Mouse (Mus musculus) MEL-GATA-1-ER (cell line): ENCODE data around the gene Ppp2r3a.

Experiments
- DNase-seq: peaks from one replicate; pipeline ENCODE4 v3.0.0-alpha.2; 2012; ENCODE audit warnings: low read depth; ENCODE audit errors: extremely low read depth

Ppp2r3a gene

DNA sequence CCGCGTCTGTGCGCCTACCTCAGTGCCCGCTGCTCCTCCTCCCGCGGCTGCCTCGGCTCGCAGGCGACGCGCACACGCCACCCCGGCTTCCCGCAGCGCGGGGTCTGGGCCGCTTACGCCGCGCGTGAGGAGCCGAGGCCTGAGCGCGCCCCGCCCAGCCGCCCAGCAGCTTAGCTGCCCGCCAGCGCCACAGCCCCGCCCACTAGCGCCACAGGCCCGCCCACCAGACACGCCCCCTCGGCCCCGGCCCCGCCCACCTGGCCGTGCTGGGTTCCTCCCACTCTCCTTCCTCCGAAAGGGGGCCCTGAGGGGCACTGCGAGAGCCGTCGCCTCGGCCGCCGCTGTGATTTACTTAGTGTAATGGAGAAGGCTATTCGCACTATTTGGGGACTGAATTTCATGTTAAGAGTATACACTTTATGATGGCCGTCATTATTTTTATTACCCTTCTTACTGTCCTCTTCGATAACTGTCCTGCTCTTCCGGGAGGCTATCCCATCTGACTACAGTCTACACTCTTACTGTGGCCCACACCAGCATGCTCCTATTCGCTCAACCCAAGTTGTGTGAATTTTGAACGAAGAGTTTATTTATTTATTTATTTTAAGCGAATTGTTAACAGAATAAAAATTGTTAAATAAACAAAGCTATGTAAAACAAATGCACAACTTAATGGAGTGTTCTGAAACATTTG, at the start of gene Ppp2r3a:
TSS of gene Ppp2r3a (minus strand) at position 152 of the 694 bp plus-strand sequence.
- DNase-seq = peak; percentile 57

DNA sequence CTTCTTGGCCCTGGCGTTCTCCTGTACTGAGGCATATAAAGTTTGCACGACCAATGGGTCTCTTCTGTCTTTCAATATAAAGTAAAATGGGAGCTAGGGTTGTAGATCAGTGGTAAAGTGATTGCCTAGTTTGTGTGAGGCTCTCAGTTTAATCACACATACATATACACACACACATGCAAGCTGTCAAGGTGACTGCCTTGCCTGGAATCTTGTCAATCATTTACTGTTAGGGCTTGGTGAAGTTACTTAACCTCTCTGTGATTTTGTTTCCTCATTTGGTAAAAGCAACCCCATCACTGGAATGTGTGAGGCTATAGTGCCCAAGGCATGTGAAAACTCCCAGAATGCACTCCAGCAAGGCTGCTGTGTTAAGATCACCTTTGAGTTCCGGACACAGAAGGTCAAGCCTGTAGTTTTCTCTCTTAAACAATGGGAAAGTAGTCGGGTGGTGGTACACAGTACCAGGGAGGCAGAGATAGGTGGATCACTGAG, 48.9 kb upstream of the Ppp2r3a start:
- DNase-seq = no peak

DNA sequence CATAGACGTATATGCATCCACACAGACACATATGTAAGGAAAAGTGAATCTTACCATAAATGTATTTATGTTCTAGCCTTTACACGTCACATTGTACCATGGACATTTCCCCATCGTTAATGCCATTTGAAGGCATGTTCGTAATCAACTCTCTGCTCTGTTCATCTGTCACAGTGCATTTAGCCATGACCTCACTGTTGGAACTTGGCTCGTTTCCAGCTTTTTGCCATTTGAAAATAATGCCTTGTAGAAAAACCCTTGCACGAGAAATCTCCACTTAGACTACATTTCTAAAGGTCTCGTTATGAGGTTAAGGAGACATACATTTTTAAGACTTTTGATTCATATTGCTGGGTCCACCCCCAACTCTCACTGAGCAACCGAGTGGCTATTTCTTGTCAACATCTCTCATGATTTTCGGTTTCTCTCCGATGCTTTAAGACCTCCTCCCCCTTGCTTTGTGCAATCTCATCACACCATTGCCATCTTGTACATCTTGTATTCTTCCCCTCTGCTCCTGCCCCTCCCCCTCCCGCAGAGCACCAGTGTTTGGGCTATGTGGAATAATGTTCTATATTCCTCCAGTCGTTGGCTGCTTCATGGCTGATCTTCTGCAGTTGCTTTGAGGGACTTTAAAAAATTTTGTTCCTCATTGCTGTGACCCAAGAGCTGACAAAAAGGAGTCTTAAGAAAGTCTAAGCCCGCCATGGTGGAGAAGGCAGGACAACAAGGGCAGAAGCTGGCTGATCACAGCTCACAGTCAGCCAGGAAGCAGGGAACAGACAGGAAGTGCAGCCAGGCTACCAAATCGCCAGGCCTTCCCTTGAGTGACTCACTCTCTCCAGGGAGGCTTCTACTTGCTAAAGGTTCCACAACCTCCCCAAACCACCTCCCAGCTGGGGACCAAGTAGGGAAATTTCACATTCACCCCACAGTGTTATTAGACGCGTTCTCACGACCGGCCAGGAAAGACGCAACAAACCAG, 40.4 kb upstream of the Ppp2r3a start:
- DNase-seq = no peak

DNA sequence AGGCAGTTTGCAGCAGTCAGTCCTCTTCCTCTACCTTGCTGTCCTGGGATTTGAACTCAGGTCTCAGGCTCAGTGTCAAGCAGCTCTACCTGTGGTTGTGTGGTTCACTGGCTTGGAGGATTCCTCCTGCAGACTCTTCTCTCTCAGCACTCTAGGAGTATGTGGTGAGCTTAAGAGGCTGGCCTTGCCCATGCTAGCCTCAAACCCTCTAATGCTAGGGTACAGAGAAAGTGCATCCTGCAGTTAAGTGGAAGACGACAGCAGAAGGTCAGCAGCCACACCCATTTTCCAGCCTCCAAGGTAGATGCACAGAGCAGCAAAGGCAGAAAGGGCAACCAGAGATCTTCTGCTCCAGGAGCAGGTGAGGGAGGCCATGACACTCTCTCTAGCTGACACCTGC, 39.3 kb upstream of the Ppp2r3a start:
- no peak for DNase-seq

DNA sequence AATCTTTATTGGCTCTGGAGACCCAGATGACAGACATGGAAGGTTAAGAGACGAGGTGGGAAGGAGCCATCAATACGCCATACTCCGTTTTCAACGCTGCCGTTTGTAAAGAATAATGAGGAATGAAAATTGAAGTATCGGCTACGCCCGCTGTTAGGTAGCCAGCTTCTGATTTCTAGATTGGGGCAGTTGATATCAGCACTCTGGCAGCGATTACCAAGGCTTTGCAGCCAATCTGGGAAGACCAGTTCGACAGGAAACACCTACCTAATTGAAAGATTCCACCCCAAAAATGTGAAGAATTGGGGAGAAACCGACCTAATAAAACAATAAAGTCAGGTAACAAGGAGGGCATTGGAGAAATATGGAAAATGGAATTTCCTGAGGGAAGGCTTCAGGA, 38.2 kb upstream of the Ppp2r3a start:
- DNase-seq = no peak

DNA sequence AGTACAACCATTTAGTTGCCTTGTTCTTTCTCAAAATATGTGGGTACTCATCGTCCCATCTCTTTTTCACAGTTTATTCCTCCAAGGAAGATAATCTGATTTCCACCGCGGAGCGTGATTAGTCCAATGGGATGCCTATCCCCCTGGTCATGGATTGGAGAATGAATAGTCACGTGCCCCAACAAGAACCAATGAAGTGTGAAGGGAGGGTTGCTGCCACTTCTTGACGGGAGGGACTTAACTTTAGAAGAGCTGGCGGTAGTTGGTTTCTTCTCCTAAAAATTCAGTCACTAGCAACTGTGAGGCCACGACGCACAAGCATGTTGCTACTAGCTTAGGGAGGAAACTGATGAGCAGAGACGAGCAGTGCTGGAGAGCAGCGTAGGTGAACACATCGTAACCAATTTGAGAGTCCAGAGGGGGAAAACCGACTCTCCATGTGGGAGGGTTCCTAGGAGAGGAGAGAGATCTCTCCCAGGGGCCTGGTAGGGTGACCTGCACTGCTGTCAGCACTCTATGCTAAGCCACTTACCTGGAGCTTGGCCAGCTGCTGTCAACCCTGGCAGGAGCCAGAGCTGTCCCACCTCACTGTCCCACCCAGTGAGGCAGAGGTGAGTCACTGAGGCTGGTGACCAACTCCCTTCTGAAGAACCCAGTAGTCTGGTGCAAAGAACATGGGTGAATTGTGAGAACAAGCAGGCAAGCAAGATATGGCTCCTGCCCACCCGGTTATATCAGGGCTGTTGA, 37.5 kb upstream of the Ppp2r3a start:
- DNase-seq = no peak

DNA sequence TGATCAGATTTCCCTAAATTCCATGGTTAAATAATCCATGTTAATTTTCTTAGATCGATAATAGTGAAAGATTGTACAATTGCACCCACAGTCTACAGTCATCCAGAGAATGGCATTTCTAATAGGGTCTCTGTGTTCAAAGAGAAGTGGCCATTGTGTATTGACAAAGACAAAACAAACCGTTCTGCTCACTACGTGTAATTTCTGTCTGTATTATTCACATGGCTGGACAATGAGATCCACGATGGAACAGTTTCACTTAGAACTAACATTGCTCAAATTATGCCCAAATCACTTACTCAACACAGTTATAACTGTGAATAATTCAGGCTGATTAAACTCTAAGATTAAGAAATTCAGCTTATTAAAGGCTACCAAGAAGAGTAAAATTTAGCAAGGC, 35.2 kb upstream of the Ppp2r3a start:
- no peak for DNase-seq

DNA sequence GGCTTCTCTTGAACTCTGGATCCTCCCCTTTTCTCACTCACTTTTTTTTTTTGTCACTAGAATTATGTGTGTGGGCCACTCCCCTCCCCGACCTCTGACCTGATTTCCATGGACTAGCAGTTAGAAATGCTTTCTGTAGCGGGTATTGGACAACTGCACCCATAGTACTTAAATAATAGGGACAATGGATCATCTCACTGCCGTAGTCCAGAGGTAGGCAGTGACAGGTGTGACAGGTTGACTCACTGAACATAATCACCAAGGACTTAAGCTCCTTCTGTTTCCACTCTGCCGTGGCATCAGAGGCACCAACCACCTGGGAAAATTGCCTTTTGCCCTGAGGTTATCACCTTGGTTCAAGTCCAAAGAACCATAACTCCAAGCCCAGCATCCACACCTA, 32.5 kb upstream of the Ppp2r3a start:
- DNase-seq = no peak

DNA sequence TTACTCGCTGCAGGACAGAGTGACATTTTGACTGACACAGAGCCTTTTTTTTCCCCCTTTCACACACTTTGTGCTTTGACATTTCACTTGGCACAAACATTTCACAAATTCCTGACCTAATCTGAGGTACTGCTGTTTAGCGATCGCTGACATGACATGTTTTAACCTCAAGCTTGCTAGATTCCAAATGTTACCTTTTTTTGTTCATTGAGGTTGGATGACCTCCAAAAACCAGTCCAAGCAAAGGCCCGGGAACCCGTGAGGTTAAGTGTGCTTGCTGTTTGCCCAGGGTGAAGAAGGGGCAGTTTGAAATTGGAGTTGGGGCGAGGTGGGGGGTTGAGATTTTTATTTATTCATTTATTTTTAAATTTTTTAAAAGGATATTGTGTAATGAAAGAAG, 31.1 kb upstream of the Ppp2r3a start:
- DNase-seq = no peak

DNA sequence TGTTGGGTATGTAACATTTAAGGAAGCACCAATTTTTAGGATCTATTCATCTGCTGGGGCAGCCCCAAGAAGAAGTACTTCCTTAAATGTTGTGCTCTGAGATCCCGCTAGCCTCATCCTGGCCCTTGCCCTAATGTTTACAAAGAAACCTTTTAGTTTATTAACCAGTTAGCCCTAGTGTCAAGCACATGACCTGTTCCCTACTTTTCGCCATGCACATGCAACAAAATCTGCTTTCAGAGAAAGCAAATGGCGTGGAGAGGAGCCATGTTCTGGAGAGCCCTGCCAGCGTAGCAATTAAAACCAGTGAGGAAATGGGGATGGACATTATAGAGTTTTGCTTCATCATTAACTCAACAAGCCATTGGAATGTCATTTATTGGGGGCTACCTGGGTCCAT, 30.3 kb upstream of the Ppp2r3a start:
- no peak for DNase-seq

DNA sequence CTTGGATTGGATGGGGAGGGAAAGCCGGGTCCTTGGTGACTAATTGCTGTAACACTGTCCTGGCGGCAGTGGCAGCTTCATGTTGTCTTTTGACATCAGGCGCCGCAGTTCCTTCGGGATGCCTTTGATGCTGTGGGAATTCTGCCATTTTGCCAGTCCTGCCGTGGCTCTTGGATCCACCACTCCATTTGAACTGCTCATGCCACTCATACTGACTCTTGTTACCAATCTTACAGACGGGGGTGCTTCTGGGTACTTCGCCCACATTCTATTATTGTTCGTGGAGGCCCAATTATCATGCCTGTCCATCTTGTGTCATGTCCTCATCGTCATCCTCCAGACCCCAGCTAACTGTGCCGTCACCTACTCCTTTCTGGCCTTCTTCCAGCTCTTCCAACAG, 29.7 kb upstream of the Ppp2r3a start:
- DNase-seq = no peak

DNA sequence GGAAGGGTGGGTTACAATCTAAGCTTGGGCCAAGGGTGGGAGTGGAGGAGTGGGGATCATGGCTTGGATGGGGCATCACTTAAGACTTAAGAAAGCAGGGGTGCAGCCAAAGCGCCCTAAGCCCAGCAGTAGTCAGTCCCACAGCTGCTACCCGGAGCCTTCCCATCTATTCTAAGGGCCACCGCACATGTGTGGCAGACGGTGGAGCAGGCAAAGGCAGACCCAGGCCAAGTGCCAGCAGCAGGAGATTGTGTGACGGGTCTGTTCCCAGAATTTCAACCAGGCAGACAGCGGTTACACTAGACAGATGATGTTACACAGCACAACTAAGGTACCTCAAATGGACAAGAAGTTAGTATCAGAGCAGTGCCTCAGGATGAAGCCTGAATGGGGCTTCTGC, 29.3 kb upstream of the Ppp2r3a start:
- no peak for DNase-seq

DNA sequence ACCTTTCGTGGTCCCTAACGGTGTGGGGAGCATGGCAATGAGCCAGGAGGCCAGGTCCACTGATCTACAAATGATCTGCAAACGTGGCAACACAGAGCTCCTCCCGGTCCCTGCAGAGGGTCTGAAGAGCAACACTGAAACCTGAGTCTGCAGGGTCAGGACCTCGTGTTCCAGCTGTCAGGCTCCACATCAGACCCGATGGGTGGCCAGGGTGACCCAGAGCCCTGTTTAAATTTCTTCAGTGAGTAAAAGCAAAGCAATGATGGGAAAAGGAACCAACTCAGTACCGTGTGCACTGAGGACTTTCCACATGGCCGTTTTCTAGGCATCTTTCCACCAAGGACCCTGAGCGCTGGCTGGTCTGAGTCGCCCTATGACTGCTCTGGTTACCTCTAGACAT, 28.6 kb upstream of the Ppp2r3a start:
- DNase-seq = no peak

DNA sequence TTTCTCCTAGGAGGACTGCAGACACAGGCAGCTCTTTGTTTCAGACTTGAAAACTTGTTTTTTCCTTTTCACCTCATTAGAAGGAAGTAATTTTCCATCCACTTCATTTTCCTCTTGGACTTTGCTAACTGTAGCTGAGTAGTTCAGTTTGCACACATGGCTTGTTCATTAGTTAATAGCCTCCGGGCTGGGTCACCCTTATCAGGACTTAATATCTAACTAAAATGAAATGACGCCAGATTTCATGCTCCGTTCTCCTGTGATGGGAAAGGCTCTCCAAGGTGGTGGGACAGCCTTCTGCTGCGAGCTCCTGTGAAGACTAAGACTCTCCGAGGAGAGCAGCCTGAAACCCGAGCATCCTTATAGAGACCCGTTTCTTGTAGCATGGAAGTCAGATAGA, 21.1 kb upstream of the Ppp2r3a start:
- no peak for DNase-seq

DNA sequence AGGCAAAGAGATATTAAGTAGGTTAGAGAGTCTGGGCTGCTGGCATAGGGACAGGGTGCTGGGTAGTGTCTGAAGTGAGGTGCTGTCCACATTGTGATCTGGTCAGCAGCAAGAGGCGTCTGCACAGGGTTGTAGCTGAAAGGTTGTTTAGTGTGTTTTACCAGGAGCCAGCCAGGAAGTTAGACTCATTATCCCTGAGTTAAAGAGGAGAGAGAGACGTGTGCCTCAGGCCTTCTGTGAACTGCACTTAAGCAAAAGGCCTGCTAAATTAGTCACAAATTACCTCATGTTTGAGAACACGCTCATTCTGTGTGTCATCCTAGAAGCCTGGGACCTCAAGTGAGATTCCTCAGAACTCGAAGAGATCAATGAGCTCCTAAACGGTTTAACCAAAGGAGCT, 18.4 kb upstream of the Ppp2r3a start:
- DNase-seq = no peak

DNA sequence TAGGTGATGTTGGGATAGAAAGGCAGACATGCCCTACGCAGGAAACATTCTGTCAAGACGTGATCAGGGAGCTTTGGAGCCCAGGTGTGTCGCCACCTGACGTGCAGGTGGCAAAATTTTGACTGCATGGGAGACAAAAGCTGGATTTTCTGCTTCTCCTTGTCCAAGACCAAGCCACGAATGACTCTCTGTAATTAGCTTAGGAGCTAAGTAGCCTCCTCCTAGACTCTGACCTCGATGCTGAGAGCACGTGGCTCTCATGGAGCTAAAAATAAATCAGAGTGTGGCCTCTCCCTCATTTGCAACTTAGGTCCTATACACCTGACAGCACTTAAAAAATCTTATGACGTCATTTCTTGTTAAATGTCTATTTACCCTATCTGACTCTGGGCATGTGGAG, 14.4 kb upstream of the Ppp2r3a start:
- no peak for DNase-seq

DNA sequence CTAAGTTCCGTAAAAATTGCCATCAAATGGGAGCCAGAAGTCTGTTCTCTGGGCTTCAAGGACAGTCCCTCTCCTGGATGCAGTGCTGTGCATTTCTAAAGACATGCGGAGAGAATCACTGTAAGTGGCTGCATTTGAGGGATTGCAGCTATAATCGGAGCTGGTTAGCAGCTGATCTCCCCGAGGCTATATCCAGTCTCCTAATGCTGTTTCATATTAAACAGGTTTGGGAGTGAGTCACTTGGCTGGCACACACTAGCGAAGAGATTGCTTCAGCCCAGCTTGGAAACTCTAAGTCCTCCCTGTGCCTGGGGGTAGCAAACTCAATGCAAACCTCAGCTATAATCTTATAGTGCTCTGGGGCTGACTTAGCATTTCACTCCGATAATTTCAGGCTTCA, 14.0 kb upstream of the Ppp2r3a start:
- DNase-seq = no peak

DNA sequence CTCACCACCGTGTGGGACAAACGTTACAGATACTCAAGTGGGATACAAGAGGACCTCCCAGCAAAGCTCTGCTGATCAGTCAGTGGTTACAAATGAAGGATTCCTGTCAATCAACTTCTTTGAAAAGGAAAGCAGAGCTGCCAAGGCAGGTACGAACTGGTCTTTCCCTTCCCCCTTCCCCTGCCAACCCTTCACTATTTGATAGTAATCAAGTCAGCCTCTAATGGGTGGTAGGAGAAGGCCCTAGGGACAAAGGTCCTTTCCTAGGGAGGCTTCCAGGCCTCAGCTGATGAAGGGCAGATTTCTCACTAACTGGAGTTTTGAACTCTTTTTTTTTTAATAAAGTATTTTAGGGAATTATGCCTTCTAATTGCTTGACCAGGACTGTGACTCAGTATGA, 11.2 kb upstream of the Ppp2r3a start:
- DNase-seq = no peak

DNA sequence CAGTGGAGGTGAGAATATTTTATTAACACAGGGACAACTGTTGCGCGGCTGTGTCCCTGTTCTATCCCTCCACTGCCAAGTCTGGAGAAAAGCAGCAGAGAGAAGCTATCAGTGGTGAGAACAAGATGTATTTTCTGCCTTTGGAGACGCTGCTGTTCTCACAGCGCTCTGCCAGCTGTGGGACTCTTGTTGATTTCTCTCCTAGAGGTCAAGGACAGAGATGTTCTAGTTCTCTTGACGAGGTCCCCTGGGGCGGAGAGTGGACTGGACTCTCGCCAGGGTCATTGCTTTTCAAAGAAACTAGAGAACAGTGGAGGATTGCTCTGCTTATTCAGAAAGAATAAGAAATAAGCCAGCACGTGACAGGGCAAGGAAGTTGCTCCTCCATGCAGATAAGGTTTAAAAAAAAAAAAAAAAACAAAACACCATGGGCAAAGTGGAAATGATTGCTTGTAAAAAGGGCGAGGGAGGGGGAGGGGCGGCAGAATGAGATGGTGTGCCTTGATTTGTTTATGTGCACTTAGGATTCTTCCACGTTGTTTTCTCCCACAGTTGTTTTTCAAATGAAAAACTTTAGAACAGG, 10.5 kb upstream of the Ppp2r3a start:
- DNase-seq = no peak

DNA sequence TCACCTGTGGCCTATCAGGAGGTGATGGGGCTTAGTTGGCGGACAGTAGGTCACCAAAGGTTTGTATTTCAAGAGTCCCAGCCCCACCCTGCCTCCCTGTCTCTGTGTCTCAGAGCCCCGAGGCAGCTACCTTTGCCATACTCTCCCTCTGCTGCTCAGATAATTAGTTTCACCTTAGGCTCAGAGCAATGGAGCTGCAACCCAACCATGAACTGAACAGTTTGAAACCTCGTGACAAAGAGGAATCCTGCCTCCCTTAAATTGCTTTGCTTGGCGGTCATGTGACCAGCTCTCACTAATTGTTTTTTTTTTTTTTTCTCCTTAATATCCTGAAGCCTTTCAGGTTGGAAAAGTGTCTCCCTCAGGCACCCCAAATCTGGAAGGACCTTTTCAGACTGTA, 9.8 kb upstream of the Ppp2r3a start:
- DNase-seq = no peak

DNA sequence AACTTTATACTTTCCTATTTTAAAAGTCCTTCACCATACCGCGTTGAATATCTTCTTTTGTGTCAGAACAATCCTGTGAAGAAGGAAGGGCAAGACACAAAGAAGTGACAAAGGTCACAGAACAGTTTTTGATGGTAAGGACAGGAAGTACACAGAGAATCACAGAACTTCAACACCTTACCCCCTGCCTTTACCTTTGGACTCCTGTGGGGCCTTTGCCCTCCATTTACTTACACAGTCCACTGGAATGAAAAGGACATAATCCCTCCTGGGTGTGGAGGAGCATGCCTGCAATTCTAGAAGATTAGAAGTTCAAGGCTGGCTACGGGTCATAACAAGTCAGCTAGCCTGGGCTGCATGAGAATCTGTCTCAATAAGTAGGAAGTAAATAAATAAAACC, 1.5 kb upstream of the Ppp2r3a start:
- no peak for DNase-seq

DNA sequence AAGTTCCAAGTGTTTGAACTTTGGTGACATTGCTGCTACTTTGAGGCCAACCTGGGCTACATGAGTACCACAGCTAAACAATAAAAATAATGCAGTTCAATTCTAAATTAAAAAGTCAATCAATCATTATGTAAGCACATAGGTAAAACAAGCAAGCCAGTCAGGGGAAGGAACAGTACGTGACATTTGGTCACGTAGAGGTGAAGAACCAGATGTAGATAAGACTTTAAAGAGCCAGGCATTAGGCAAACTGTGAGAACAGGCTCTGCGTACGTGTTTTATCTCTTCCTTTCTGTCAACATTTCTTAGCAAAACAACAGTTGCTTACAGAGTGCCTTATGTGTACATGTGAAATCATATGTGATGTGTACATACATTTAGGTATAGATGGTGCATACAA, 946 bp upstream of the Ppp2r3a start:
- DNase-seq = no peak
